In the genomic region with DNA sequence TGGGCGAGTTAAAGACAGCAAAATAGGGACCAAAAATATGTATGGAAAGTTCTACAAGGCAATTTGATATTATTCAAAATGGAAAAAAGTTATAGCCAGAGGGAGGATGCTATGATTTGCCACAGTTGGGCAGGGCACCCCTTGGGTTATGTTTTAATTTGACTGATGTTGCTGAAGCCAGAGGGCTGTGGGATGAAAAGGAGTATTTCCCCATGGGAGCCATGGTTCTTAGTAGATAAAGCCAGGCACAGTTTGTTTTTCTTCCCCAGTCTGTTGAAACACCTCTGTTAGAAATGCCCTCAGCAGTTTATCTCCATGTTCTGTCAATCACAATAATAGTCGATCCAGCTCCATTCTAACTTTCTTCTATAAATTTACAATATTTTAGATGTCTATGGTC, we compare ENCODE assay signal across 33 mouse cellular contexts.
A peak's percentile ranks its signal among the peaks of the same experiment; 100 is the strongest.
DNase-seq lines count a peak whose midpoint lies in the region; ATAC-seq and TF ChIP-seq lines count a peak whose summit lies in the region.
"Had no signal": no experiment of that assay in that cellular context is flagged by ENCODE, and none has a peak within 500 bp of the region (broad histone marks: within the 10 kb centered on the region; RNA-seq: fewer than 3 reads in every experiment).

No protein-coding gene starts in this region.

- H3K4me3 ChIP-seq in forebrain, embryonic 14.5 days (ENCODE audit: low read depth, low read length): no peak overlapping the region
- H3K4me3 ChIP-seq in forebrain, embryonic 11.5 days (ENCODE audit: low read depth, low read length): no peak overlapping the region
- no peak overlapping the region for H3K4me3 ChIP-seq in midbrain, embryonic 13.5 days (replicated peaks)
- no peak overlapping the region for H3K4me3 ChIP-seq in midbrain, embryonic 16.5 days (ENCODE audit: low read depth, low read length)
- no peak overlapping the region for H3K4me3 ChIP-seq in hindbrain, embryonic 16.5 days (ENCODE audit: low read length)
- H3K4me3 ChIP-seq: embryonic facial prominence, embryonic 10.5 days; embryonic facial prominence, embryonic 15.5 days; gastrocnemius, adult 2 months; heart, embryonic 13.5 days; intestine, embryonic 15.5 days had no signal

- DNase-seq in forebrain, embryonic 14.5 days (ENCODE audit: low spot score): no peak
- DNase-seq in forebrain, embryonic 11.5 days (ENCODE audit: low spot score): no peak
- DNase-seq in brain, embryonic 14.5 days (ENCODE audit: low read depth): peak; percentile 67
- DNase-seq in left cerebral cortex, adult 8-10 months (ENCODE audit: low spot score in 2 of 2): no peak
- DNase-seq: adrenal gland, postnatal 10 days; cerebellum, adult 18-20 months; cerebellum, postnatal 14 days; gastrocnemius, adult 2 months; gastrocnemius, postnatal 36 days; heart, adult 18-20 months; heart, postnatal 10 days; kidney, adult 2 months; kidney, postnatal 4 days; layer of hippocampus, adult 9-11 months; liver; lung, adult 2 months; lung, postnatal 10 days; right cerebral cortex, postnatal 4 days; thymus, adult 2 months; thymus, postnatal 36 days had no signal

- no peaks in the 10 kb centered on the region for H3K36me3 ChIP-seq in forebrain, embryonic 14.5 days (ENCODE audit: control insufficient read depth, insufficient read depth, low read length)
- H3K36me3 ChIP-seq in forebrain, embryonic 11.5 days (ENCODE audit: control insufficient read depth, insufficient read depth, low read length): no peaks in the 10 kb centered on the region
- H3K36me3 ChIP-seq in midbrain, embryonic 13.5 days: no peaks in the 10 kb centered on the region
- no peaks in the 10 kb centered on the region for H3K36me3 ChIP-seq in midbrain, embryonic 16.5 days (ENCODE audit: control insufficient read depth, insufficient read depth, low read length)
- no peaks in the 10 kb centered on the region for H3K36me3 ChIP-seq in hindbrain, embryonic 16.5 days (ENCODE audit: control insufficient read depth, insufficient read depth, low read length)
- H3K36me3 ChIP-seq: embryonic facial prominence, embryonic 10.5 days; embryonic facial prominence, embryonic 15.5 days; G1E; intestine, embryonic 15.5 days had no signal

- H3K4me1 ChIP-seq in forebrain, embryonic 14.5 days (ENCODE audit: control insufficient read depth, insufficient read depth, low read length): peaks cover 18% of the 10 kb centered on the region
- no peaks in the 10 kb centered on the region for H3K4me1 ChIP-seq in forebrain, embryonic 11.5 days (replicated peaks; ENCODE audit: control insufficient read depth, insufficient read depth, low read length)
- peaks cover 18% of the 10 kb centered on the region; the same call in 1 of the 2 replicates for H3K4me1 ChIP-seq in midbrain, embryonic 13.5 days (replicated peaks)
- peaks cover 4% of the 10 kb centered on the region; the same call in 1 of the 2 replicates for H3K4me1 ChIP-seq in midbrain, embryonic 16.5 days (ENCODE audit: control insufficient read depth, insufficient read depth, low read length)
- H3K4me1 ChIP-seq in hindbrain, embryonic 16.5 days (ENCODE audit: control insufficient read depth, insufficient read depth, low read depth, low read length): peaks cover 5% of the 10 kb centered on the region
- H3K4me1 ChIP-seq: embryonic facial prominence, embryonic 10.5 days; heart, embryonic 13.5 days; intestine, embryonic 15.5 days had no signal

- WGBS in forebrain, embryonic 14.5 days: 75% methylated on average over 2 of the region's 2 CpGs
- WGBS in forebrain, embryonic 11.5 days: 83% methylated on average over 2 of the region's 2 CpGs
- 80% methylated on average over 2 of the region's 2 CpGs for WGBS in midbrain, embryonic 13.5 days
- 73% methylated on average over 2 of the region's 2 CpGs for WGBS in midbrain, embryonic 16.5 days
- WGBS in hindbrain, embryonic 16.5 days: 60% methylated on average over 2 of the region's 2 CpGs

- no peak for TF ChIP-seq POLR2A in brain, embryonic 14.5 days (IDR thresholded peaks at IDR 0.05; ENCODE audit: borderline replicate concordance, extremely low read depth, insufficient read depth, insufficient read length, poor library complexity, severe bottlenecking)

- no peak for TF ChIP-seq CTCF in brain, embryonic 14.5 days (IDR thresholded peaks at IDR 0.05; ENCODE audit: borderline replicate concordance, extremely low read depth, insufficient read depth, insufficient read length)

- no peak for ATAC-seq in forebrain, embryonic 14.5 days
- no peak for ATAC-seq in forebrain, embryonic 11.5 days (replicated peaks; ENCODE audit: low FRiP score)
- ATAC-seq in midbrain, embryonic 13.5 days: no peak
- no peak for ATAC-seq in midbrain, embryonic 16.5 days
- no peak for ATAC-seq in hindbrain, embryonic 16.5 days
- ATAC-seq in erythroblast, adult 5-6 weeks (replicated peaks; ENCODE audit: low FRiP score, poor library complexity, severe bottlenecking): no peak
- ATAC-seq: intestine, embryonic 15.5 days had no signal

- peak overlapping the region; percentile 58; the same call in 1 of the 2 replicates for H3K27ac ChIP-seq in forebrain, embryonic 14.5 days (ENCODE audit: low read depth, low read length)
- no peak overlapping the region for H3K27ac ChIP-seq in forebrain, embryonic 11.5 days (ENCODE audit: low read depth, low read length)
- H3K27ac ChIP-seq in midbrain, embryonic 13.5 days: peak overlapping the region; percentile 58; the same call in 1 of the 2 replicates
- no peak overlapping the region for H3K27ac ChIP-seq in midbrain, embryonic 16.5 days (ENCODE audit: low read length)
- H3K27ac ChIP-seq in hindbrain, embryonic 16.5 days (ENCODE audit: low read depth, low read length): peak overlapping the region; percentile 36; the same call in 1 of the 2 replicates
- H3K27ac ChIP-seq: embryonic facial prominence, embryonic 10.5 days; gastrocnemius, adult 2 months; heart, embryonic 13.5 days; intestine, embryonic 15.5 days; kidney, postnatal 0 days; liver, embryonic 14.5 days; macrophage; stomach, postnatal 0 days had no signal

- H3K9ac ChIP-seq in forebrain, embryonic 14.5 days (ENCODE audit: low read length): no peak overlapping the region
- no peak overlapping the region for H3K9ac ChIP-seq in forebrain, embryonic 11.5 days (ENCODE audit: low read length)
- H3K9ac ChIP-seq in midbrain, embryonic 13.5 days (replicated peaks): no peak overlapping the region
- H3K9ac ChIP-seq in midbrain, embryonic 16.5 days (ENCODE audit: low read depth, low read length): no peak overlapping the region
- no peak overlapping the region for H3K9ac ChIP-seq in hindbrain, embryonic 16.5 days (ENCODE audit: low read depth, low read length)
- H3K9ac ChIP-seq: embryonic facial prominence, embryonic 15.5 days; heart, embryonic 13.5 days; intestine, embryonic 15.5 days; liver, embryonic 14.5 days had no signal

- H3K9me3 ChIP-seq in forebrain, embryonic 14.5 days (replicated peaks; ENCODE audit: control insufficient read depth, low read length): no peaks in the 10 kb centered on the region
- no peaks in the 10 kb centered on the region for H3K9me3 ChIP-seq in forebrain, embryonic 11.5 days (ENCODE audit: control insufficient read depth, low read length)
- no peaks in the 10 kb centered on the region for H3K9me3 ChIP-seq in midbrain, embryonic 13.5 days
- H3K9me3 ChIP-seq in midbrain, embryonic 16.5 days (replicated peaks; ENCODE audit: control insufficient read depth, low read length, poor library complexity, severe bottlenecking): no peaks in the 10 kb centered on the region
- H3K9me3 ChIP-seq in hindbrain, embryonic 16.5 days (ENCODE audit: control insufficient read depth, low read length): no peaks in the 10 kb centered on the region
- H3K9me3 ChIP-seq: embryonic facial prominence, embryonic 10.5 days; embryonic facial prominence, embryonic 15.5 days; heart, embryonic 13.5 days; intestine, embryonic 15.5 days had no signal

- no peaks in the 10 kb centered on the region for H3K27me3 ChIP-seq in forebrain, embryonic 14.5 days (replicated peaks; ENCODE audit: control insufficient read depth, insufficient read depth, low read length)
- no peaks in the 10 kb centered on the region for H3K27me3 ChIP-seq in forebrain, embryonic 11.5 days (ENCODE audit: control insufficient read depth, insufficient read depth, low read length)
- no peaks in the 10 kb centered on the region for H3K27me3 ChIP-seq in midbrain, embryonic 13.5 days
- no peaks in the 10 kb centered on the region for H3K27me3 ChIP-seq in midbrain, embryonic 16.5 days (ENCODE audit: control insufficient read depth, insufficient read depth, low read depth, low read length)
- H3K27me3 ChIP-seq in hindbrain, embryonic 16.5 days (replicated peaks; ENCODE audit: control insufficient read depth, insufficient read depth, low read length): no peaks in the 10 kb centered on the region
- H3K27me3 ChIP-seq: embryonic facial prominence, embryonic 15.5 days; heart, embryonic 13.5 days; intestine, embryonic 15.5 days had no signal

- no peak overlapping the region for H3K4me2 ChIP-seq in forebrain, embryonic 14.5 days (ENCODE audit: low read length)
- H3K4me2 ChIP-seq in forebrain, embryonic 11.5 days (ENCODE audit: low read depth, low read length, severe bottlenecking): no peak overlapping the region
- H3K4me2 ChIP-seq in midbrain, embryonic 13.5 days (replicated peaks): no peak overlapping the region
- no peak overlapping the region for H3K4me2 ChIP-seq in midbrain, embryonic 16.5 days (ENCODE audit: low read length)
- H3K4me2 ChIP-seq in hindbrain, embryonic 16.5 days (ENCODE audit: low read length): no peak overlapping the region
- H3K4me2 ChIP-seq: embryonic facial prominence, embryonic 15.5 days; heart, embryonic 13.5 days; intestine, embryonic 15.5 days had no signal

Comparison
In these comparisons a context has a peak if more than half of its experiments do, and no peak if none do; other contexts are left out.
1. H3K27ac ChIP-seq: peak in forebrain, embryonic 14.5 days (single experiment), midbrain, embryonic 13.5 days (single experiment) and hindbrain, embryonic 16.5 days (single experiment); none in forebrain, embryonic 11.5 days (single experiment) and midbrain, embryonic 16.5 days (single experiment).